ENCODE assay signal across 16 mouse cellular contexts in the genomic region with DNA sequence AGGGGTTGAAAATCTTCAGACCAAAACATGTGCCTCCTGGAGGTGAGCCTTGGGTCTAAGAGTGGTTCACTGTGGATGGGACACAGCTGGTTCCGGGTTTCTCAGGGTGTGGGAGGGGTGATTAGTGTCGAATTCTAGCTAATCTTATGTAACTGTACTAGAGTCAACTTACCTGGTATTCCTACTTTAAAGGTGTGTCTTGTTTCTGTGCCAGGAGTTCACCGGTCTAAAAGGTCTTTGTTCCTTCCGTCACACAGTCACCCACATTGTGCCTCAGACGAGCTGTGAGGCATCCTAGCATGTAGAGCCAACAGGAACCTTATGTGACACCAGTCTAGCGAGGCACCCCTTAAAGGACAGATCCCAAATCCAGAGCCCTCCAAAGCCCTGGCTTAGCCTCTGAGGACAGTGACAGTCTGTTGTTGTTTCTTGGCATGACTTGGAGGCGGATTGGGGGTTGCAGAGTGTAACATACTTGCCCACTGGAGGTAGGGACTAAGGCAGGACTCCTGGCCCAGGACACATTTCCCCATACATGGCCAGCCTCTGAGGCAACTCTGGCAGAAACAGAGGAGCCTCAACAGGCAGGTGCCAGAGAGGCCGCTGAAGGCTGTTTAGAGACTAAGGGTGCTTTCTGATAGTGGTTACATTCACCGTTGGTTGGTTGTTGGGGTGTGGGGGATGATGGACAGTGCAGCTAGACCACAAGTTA. TPM values are rescaled to one million over a fixed set of nuclear protein-coding genes. Genes with fewer than 3 reads are reported as not detected.
DNase-seq lines count a peak whose midpoint lies in the region; ATAC-seq lines count a peak whose summit lies in the region.
"Had no signal": no experiment of that assay in that cellular context is flagged by ENCODE, and none has a peak within 500 bp of the region (broad histone marks: within the 10 kb centered on the region; RNA-seq: fewer than 3 reads in every experiment).

No protein-coding gene starts in this region.

- H3K4me1 ChIP-seq in brown adipose tissue, adult 24 weeks (ENCODE audit: control insufficient read depth, insufficient read depth, insufficient read length, low read length) = no peaks in the 10 kb centered on the region
- peaks cover 18% of the 10 kb centered on the region; the same call in 1 of the 2 replicates for H3K4me1 ChIP-seq in intestine, embryonic 15.5 days (replicated peaks)
- peaks cover 13% of the 10 kb centered on the region for H3K4me1 ChIP-seq in hindbrain, embryonic 16.5 days (ENCODE audit: control insufficient read depth, insufficient read depth, low read depth, low read length)

- no peak overlapping the region for H3K9ac ChIP-seq in intestine, embryonic 15.5 days
- no peak overlapping the region for H3K9ac ChIP-seq in hindbrain, embryonic 16.5 days (ENCODE audit: low read depth, low read length)
- H3K9ac ChIP-seq: embryonic facial prominence, embryonic 13.5 days; heart, embryonic 12.5 days; limb, embryonic 15.5 days had no signal

- H3K27ac ChIP-seq in brown adipose tissue, adult 24 weeks (replicated peaks; ENCODE audit: low read depth, low read length) = peak overlapping the region; percentile 78
- H3K27ac ChIP-seq in intestine, embryonic 15.5 days = no peak overlapping the region
- no peak overlapping the region for H3K27ac ChIP-seq in hindbrain, embryonic 16.5 days (ENCODE audit: low read depth, low read length)
- H3K27ac ChIP-seq: embryonic facial prominence, embryonic 13.5 days; layer of hippocampus, adult 2 months; limb, embryonic 15.5 days; midbrain, embryonic 10.5 days had no signal

- peak; percentile 35 for DNase-seq in kidney, adult 18-20 months
- DNase-seq in kidney, postnatal 4 days = no peak
- DNase-seq in lung, postnatal 36 days = peak; percentile 60
- DNase-seq in thymus, postnatal 10 days (ENCODE audit: low spot score in 2 of 2) = no peak
- DNase-seq: adrenal gland, postnatal 25 days; cerebellum, postnatal 14 days; kidney, adult 11 months had no signal

- WGBS in intestine, embryonic 15.5 days = 77% methylated on average over 9 of the region's 9 CpGs
- 94% methylated on average over 9 of the region's 9 CpGs for WGBS in hindbrain, embryonic 16.5 days

- ATAC-seq in intestine, embryonic 15.5 days = peak; percentile 52
- no peak for ATAC-seq in hindbrain, embryonic 16.5 days
- ATAC-seq: forebrain, embryonic 14.5 days had no signal

- H3K4me3 ChIP-seq in brown adipose tissue, adult 24 weeks (ENCODE audit: insufficient read depth, low read depth, low read length) = peak overlapping the region; percentile 56
- no peak overlapping the region for H3K4me3 ChIP-seq in intestine, embryonic 15.5 days (replicated peaks)
- no peak overlapping the region for H3K4me3 ChIP-seq in hindbrain, embryonic 16.5 days (ENCODE audit: low read length)
- H3K4me3 ChIP-seq: embryonic facial prominence, embryonic 13.5 days; heart, embryonic 12.5 days; layer of hippocampus, adult 2 months; limb, embryonic 15.5 days; midbrain, embryonic 10.5 days had no signal

- no peaks in the 10 kb centered on the region for H3K9me3 ChIP-seq in intestine, embryonic 15.5 days
- no peaks in the 10 kb centered on the region for H3K9me3 ChIP-seq in hindbrain, embryonic 16.5 days (ENCODE audit: control insufficient read depth, low read length)
- H3K9me3 ChIP-seq: embryonic facial prominence, embryonic 13.5 days; heart, embryonic 12.5 days; limb, embryonic 15.5 days; midbrain, embryonic 10.5 days had no signal

- 0 out of 2 replicates have a peak, but pooled peaks cover 2% of the 10 kb centered on the region for H3K36me3 ChIP-seq in intestine, embryonic 15.5 days
- no peaks in the 10 kb centered on the region for H3K36me3 ChIP-seq in hindbrain, embryonic 16.5 days (ENCODE audit: control insufficient read depth, insufficient read depth, low read length)
- H3K36me3 ChIP-seq: embryonic facial prominence, embryonic 13.5 days; heart, embryonic 12.5 days; limb, embryonic 15.5 days; midbrain, embryonic 10.5 days had no signal

- H3K27me3 ChIP-seq in intestine, embryonic 15.5 days (replicated peaks) = no peaks in the 10 kb centered on the region
- no peaks in the 10 kb centered on the region for H3K27me3 ChIP-seq in hindbrain, embryonic 16.5 days (replicated peaks; ENCODE audit: control insufficient read depth, insufficient read depth, low read length)
- H3K27me3 ChIP-seq: embryonic facial prominence, embryonic 13.5 days; heart, embryonic 12.5 days; limb, embryonic 15.5 days had no signal

- H3K4me2 ChIP-seq in intestine, embryonic 15.5 days (replicated peaks) = no peak overlapping the region
- no peak overlapping the region for H3K4me2 ChIP-seq in hindbrain, embryonic 16.5 days (ENCODE audit: low read length)
- H3K4me2 ChIP-seq: embryonic facial prominence, embryonic 13.5 days; heart, embryonic 12.5 days; limb, embryonic 15.5 days had no signal

RNA-seq across cellular contexts. Expression of a gene that starts 7.1 kb away (rescaled TPM):
- 734 and 1,073 TPM in 2 replicates for polyA plus RNA-seq in brown adipose tissue, adult 24 weeks (2012; ENCODE audit: insufficient read depth, insufficient read length, missing spikeins)
- 40.1 and 40.3 TPM in 2 replicates for polyA plus RNA-seq in intestine, embryonic 15.5 days (2015; fragmentation: Nextera tagmentation; extraction: Ambion mirVana)
- 19.5 and 22.1 TPM in 2 replicates for polyA plus RNA-seq in hindbrain, embryonic 16.5 days (2015; fragmentation: Nextera tagmentation; extraction: Ambion mirVana)

Comparison
In these comparisons a context has a peak if more than half of its experiments do, and no peak if none do; other contexts are left out.
1. DNase-seq: peak in kidney, adult 18-20 months (single experiment) and lung, postnatal 36 days (single experiment); none in kidney, postnatal 4 days (0 of 2) and thymus, postnatal 10 days (0 of 2).
2. RNA of a gene that starts 7.1 kb away (polyA plus RNA-seq): 734 to 1,073 TPM in brown adipose tissue, adult 24 weeks; 40.1 to 40.3 TPM in intestine, embryonic 15.5 days and 19.5 to 22.1 TPM in hindbrain, embryonic 16.5 days; every median in the first group is over 10 times any median in the second.